Mouse (Mus musculus): ENCODE results near the gene Pde6h. TPM values are rescaled to one million over a fixed set of nuclear protein-coding genes. Genes with fewer than 3 reads are reported as not detected.

Pde6h gene
- polyA plus RNA-seq, 1 experiment from 2014 or later: not detected

DNA sequence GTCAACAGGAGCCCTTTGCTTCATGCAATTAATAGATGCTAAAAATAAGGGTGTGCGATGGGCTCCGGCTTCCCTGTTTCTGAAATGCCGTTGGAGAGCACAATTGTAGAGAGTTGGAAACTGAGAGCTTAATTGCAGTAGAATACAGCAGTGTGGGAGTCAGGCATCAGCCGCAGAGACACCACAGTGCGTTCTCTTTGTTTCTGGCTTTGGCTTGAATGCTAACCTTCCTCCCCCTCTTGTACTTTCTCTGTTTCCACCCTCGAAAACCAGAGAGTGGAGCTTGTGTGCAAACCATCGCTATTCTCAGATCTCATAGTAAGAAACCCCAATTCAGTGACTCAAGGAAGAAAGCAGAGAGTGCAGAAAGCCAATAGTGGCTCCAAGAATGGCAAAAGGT lies 74.5 kb downstream of the Pde6h start:
- H3K27ac ChIP-seq (replicated peaks): no peak overlapping the region
- H3K27me3 ChIP-seq (replicated peaks; ENCODE audit: low read depth, poor library complexity, severe bottlenecking): no peaks in the 10 kb centered on the region
- WGBS: 82% methylated on average over 7 of the region's 7 CpGs
- no peaks in the 10 kb centered on the region for H3K4me1 ChIP-seq
- no peak overlapping the region for H3K4me3 ChIP-seq
- no peaks in the 10 kb centered on the region for H3K36me3 ChIP-seq (replicated peaks)
- no peak for DNase-seq (ENCODE audit: low spot score)
- no peaks in the 10 kb centered on the region for H3K9me3 ChIP-seq

DNA sequence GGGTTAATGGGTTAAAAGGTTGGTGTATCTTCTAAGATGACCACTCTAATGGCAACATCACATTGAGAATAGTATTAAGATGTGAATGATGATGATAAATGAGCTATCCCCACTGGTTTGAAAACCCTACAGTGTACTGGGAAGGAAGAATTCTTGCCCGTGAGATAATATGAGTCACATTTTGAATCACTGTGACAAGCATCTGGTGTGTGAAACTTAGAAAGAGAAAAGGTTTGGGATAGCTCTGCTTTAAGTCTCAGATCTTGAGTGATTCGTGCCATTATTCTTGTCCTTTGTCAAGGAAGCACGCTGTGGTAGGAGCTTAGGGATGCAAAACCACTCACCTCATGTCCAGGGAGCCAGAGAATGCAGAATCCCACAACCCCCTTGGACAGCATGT lies 75.4 kb downstream of the Pde6h start:
- 86% methylated on average over 3 of the region's 3 CpGs for WGBS
- DNase-seq (ENCODE audit: low spot score): no peak
- Histone ChIP-seq H3K36me3 (replicated peaks) (no peaks in the 10 kb centered on the region), H3K4me1 (no peaks in the 10 kb centered on the region), H3K9me3 (no peaks in the 10 kb centered on the region), H3K4me3 (no peak overlapping the region), H3K27me3 (replicated peaks; ENCODE audit: low read depth, poor library complexity, severe bottlenecking) (no peaks in the 10 kb centered on the region), H3K27ac (replicated peaks) (no peak overlapping the region)

DNA sequence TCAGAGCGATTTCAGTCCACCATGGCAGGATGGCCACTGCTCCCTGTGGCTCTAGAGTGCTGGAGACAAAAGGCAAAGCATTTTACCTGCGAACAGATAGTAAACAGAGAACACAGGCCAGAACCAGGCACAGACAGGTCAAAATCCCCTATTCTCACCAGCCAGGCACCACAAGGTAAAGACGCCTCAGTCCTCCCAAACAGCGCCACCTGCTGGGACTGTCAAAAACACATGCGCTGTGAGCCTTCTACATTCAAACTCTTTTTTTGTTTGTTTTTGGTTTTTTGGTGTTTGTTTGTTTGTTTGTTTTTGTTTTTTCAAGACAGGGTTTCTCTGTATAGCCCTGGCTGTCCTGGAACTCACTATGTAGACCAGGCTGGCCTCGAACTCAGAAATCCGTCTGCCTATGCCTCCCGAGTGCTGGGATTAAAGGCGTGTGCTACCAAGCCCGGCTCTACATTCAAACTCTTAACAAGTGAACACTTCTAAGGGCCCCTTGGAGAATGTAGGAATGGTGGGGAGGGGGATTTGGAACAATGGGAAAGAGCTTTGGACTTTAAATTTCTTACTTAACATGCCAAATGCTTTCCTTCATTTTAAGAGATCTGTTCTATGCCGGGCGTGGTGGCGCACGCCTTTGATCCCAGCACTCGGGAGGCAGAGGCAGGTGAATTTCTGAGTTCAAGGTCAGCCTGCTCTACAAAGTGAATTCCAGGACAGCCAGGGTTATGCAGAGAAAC lies 76.2 kb downstream of the Pde6h start:
- Histone ChIP-seq H3K27ac (replicated peaks) (no peak overlapping the region), H3K36me3 (replicated peaks) (no peaks in the 10 kb centered on the region), H3K27me3 (replicated peaks; ENCODE audit: low read depth, poor library complexity, severe bottlenecking) (no peaks in the 10 kb centered on the region), H3K4me1 (no peaks in the 10 kb centered on the region), H3K4me3 (no peak overlapping the region), H3K9me3 (no peaks in the 10 kb centered on the region)
- WGBS: 88% methylated on average over 15 of the region's 15 CpGs
- peak; percentile 23 for DNase-seq (ENCODE audit: low spot score)

GRCm38 (mm10) chr6:137000706-137001105 lies 77.1 kb downstream of the Pde6h start:
- WGBS: 87% methylated on average over 10 of the region's 10 CpGs
- H3K4me3 ChIP-seq: no peak overlapping the region
- DNase-seq (ENCODE audit: low spot score): no peak
- no peaks in the 10 kb centered on the region for H3K27me3 ChIP-seq (replicated peaks; ENCODE audit: low read depth, poor library complexity, severe bottlenecking)
- no peaks in the 10 kb centered on the region for H3K4me1 ChIP-seq
- H3K36me3 ChIP-seq (replicated peaks): no peaks in the 10 kb centered on the region
- no peaks in the 10 kb centered on the region for H3K9me3 ChIP-seq
- no peak overlapping the region for H3K27ac ChIP-seq (replicated peaks)

- Histone ChIP-seq H3K27me3 (replicated peaks; ENCODE audit: low read depth, poor library complexity, severe bottlenecking) (no peaks in the 10 kb centered on the region), H3K36me3 (replicated peaks) (no peaks in the 10 kb centered on the region), H3K4me3 (no peak overlapping the region), H3K9me3 (no peaks in the 10 kb centered on the region), H3K27ac (replicated peaks) (no peak overlapping the region), H3K4me1 (no peaks in the 10 kb centered on the region)
- DNase-seq (ENCODE audit: low spot score): no peak
- 75% methylated on average over 6 of the region's 6 CpGs for WGBS
Observed at GRCm38 (mm10) chr6:137001267-137002168, 77.9 kb downstream of the Pde6h start.

DNA sequence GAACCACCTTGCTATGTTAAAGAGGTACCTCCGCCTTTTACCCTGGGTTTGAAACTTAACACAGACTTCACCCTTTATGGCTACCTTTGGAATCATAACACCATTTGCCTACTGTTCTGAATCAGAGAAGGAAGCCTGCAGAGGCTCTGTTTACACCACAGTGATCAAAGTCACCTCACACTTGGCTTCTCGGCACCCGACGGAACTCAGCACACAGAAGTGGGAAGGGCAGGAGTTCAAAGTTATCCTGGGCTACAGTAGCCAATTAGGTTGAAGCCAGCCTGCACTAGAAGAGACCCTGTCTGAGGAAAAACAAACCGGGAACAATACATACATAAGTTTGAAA lies 78.5 kb downstream of the Pde6h start:
- Histone ChIP-seq H3K4me1 (no peaks in the 10 kb centered on the region), H3K9me3 (no peaks in the 10 kb centered on the region), H3K27ac (replicated peaks) (no peak overlapping the region), H3K36me3 (replicated peaks) (no peaks in the 10 kb centered on the region), H3K27me3 (replicated peaks; ENCODE audit: low read depth, poor library complexity, severe bottlenecking) (no peaks in the 10 kb centered on the region), H3K4me3 (no peak overlapping the region)
- DNase-seq (ENCODE audit: low spot score): no peak
- WGBS: 90% methylated on average over 5 of the region's 5 CpGs

DNA sequence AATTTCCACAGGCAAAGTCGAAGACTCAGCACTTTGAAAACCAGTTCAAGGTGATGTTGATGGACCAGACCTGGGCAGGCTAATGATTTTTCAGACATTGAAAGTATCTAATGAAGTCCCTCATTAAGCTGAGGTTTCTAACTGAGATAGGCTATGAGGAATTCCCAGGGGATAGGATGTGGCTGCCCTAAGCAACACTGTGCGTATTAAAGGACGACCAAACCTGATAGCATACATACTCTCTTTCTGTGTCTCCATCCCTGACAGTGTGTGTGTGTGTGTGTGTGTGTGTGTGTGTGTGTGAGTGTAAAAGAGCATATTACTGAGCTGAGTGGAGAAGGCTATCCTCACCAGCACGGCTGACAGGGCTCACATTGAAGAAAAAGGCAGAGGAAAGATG lies 80.7 kb downstream of the Pde6h start:
- WGBS: 85% methylated on average over 4 of the region's 4 CpGs
- H3K27me3 ChIP-seq (replicated peaks; ENCODE audit: low read depth, poor library complexity, severe bottlenecking): no peaks in the 10 kb centered on the region
- H3K4me3 ChIP-seq: no peak overlapping the region
- H3K36me3 ChIP-seq (replicated peaks): no peaks in the 10 kb centered on the region
- no peak for DNase-seq (ENCODE audit: low spot score)
- no peaks in the 10 kb centered on the region for H3K4me1 ChIP-seq
- H3K27ac ChIP-seq (replicated peaks): no peak overlapping the region
- no peaks in the 10 kb centered on the region for H3K9me3 ChIP-seq

- no peak overlapping the region for H3K4me3 ChIP-seq
- no peaks in the 10 kb centered on the region; the same call in 1 of the 2 replicates for H3K4me1 ChIP-seq
- no peaks in the 10 kb centered on the region for H3K27me3 ChIP-seq (replicated peaks; ENCODE audit: low read depth, poor library complexity, severe bottlenecking)
- no peak overlapping the region for H3K27ac ChIP-seq (replicated peaks)
- DNase-seq (ENCODE audit: low spot score): no peak
- no peaks in the 10 kb centered on the region for H3K36me3 ChIP-seq (replicated peaks)
- no peaks in the 10 kb centered on the region for H3K9me3 ChIP-seq
- WGBS: 87% methylated on average over 5 of the region's 5 CpGs
Observed at GRCm38 (mm10) chr6:137011187-137011586, 87.6 kb downstream of the Pde6h start.

GRCm38 (mm10) chr6:137014346-137014745 lies 90.7 kb downstream of the Pde6h start:
- no peaks in the 10 kb centered on the region for H3K27me3 ChIP-seq (replicated peaks; ENCODE audit: low read depth, poor library complexity, severe bottlenecking)
- H3K27ac ChIP-seq (replicated peaks): no peak overlapping the region
- WGBS: 78% methylated on average over 6 of the region's 6 CpGs
- no peaks in the 10 kb centered on the region; the same call in 1 of the 2 replicates for H3K4me1 ChIP-seq
- DNase-seq (ENCODE audit: low spot score): no peak
- H3K4me3 ChIP-seq: no peak overlapping the region
- H3K9me3 ChIP-seq: no peaks in the 10 kb centered on the region
- no peaks in the 10 kb centered on the region for H3K36me3 ChIP-seq (replicated peaks)

- H3K4me1 ChIP-seq: no peaks in the 10 kb centered on the region
- no peak overlapping the region for H3K4me3 ChIP-seq
- 90% methylated on average over 7 of the region's 7 CpGs for WGBS
- no peaks in the 10 kb centered on the region for H3K27me3 ChIP-seq (replicated peaks; ENCODE audit: low read depth, poor library complexity, severe bottlenecking)
- no peaks in the 10 kb centered on the region for H3K9me3 ChIP-seq
- no peak overlapping the region for H3K27ac ChIP-seq (replicated peaks)
- no peaks in the 10 kb centered on the region for H3K36me3 ChIP-seq (replicated peaks)
- DNase-seq (ENCODE audit: low spot score): no peak
Observed at GRCm38 (mm10) chr6:137017216-137017973, 93.8 kb downstream of the Pde6h start.
